Mouse (Mus musculus) heart, adult 8-10 months (tissue): ENCODE data around the gene Mpp1. TPM values are rescaled to one million over a fixed set of nuclear protein-coding genes. Genes with fewer than 3 reads are reported as not detected.
"Not testable (repeated sequence)": the region's sequence is repeated elsewhere in the genome, so short reads cannot be mapped to it uniquely, and the experiment has no call there.

Source experiments
- DNase-seq: peaks from one replicate; pipeline ENCODE4 v3.0.0; 2022; ENCODE audit warnings: low spot score
- total RNA-seq, 4 experiments: library from RNA; stranded (reverse); gene quantifications; 2 replicates each; pipeline ENCODE4 v1.2.4; 2022

The Mpp1 gene
- 10 to 100 TPM in 3 of 4 experiments, 1 to 10 TPM in 1; 8.0 to 12.3 (median 11.9) TPM for total RNA-seq

- DNase-seq = peak; percentile 85
These were observed at the start of gene Mpp1 for GRCm38 (mm10) chrX:75130467-75131160. Gene Mpp1, minus strand, starts transcription at chrX:75131016.

GRCm38 (mm10) chrX:75163670-75164069 lies 32.9 kb upstream of the Mpp1 start, which contains the start of gene Smim9:
Gene Smim9, minus strand, starts transcription at chrX:75163770.
- DNase-seq = no peak

DNA sequence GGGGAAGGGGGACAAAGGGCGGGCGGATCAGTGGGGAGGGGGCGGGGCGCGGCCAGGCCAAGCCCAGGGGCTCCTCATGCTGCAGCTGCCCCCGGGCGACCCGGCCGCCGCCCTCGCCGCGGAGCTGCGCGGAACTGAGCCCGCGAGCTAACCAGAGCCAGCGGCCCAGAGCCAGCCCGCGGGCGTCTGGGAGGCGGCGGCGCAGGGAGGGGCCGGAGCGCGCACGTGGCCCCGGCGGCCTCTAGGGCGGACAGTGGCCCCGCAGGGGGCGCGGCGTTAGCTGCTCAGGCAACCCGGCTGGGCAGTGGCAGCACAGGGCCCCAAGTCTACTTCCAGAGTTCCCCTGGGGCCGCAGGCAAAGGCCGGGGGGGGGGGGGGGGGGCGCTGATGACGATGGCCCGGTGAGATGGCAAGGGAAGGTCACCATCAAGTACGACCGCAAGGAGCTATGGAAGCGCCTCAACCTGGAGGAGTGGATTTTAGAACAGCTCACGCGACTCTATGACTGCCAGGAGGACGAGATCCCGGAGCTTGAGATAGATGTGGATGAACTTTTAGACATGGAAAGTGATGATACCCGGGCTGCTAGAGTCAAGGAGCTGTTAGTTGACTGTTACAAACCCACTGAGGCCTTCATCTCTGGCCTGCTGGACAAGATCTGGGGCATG lies 24.9 kb upstream of the Mpp1 start:
- peak; percentile 7 for DNase-seq

GRCm38 (mm10) chrX:75152249-75152648 lies 21.4 kb upstream of the Mpp1 start:
- no peak for DNase-seq

- no peak for DNase-seq
These were observed 19.5 kb upstream of the Mpp1 start for GRCm38 (mm10) chrX:75150304-75150703.

DNA sequence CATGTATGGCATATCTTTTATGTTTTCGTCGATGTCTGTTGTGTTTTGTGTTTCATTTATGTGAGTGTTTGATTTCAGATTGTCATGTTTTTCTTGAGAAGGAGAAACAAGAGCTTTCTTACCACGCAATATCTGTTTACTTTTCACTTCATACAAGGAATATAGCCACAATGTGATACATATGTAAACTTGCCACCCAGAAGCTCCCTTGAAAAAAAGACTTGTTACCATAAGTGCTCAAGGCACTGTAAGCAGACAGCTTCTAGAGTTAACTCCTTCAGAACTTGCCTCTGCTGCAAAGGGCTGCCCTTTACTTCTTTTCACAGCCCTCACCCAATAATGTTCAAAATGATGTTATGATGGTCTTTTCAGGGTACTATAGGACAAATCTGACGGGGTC lies 17.6 kb upstream of the Mpp1 start:
- DNase-seq = no peak

DNA sequence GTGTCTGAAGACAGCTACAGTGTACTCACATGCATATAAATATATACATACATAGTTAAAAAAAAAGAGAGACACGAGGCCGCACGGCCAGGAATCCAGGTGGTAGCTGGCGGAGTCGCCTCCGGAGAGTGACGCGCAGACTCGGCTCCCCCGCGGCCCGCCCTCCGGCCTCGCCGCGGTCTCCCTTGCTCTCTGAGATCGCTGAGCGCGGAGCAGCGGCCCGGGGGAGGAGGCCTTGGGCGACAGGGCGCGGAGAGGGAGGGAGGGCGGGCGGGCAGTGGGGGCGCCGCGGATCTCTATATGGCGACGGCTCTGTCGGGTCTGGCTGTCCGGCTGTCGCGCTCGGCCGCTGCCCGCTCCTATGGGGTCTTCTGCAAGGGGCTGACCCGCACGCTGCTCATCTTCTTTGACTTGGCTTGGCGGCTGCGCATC lies 12.3 kb upstream of the Mpp1 start:
- DNase-seq = not testable (repeated sequence)

DNA sequence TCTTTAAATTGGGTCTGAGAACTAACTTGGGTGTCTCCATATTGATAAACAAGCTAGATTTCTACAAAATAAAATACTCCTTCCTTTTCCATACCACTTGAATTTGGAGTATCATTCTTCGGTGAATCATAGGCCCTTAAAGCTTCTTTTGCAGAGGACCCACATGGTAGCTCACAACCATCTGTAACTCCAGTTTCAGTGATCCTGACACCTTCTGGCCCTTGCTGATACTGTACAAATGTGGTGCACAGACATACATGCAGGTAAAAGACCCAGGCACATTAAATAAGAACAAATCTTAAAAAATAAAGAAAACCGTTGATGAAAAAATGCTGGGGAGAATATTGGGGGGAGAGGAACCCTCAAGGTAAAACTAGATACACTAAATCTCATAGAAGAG lies 7.4 kb upstream of the Mpp1 start:
- DNase-seq = no peak

DNA sequence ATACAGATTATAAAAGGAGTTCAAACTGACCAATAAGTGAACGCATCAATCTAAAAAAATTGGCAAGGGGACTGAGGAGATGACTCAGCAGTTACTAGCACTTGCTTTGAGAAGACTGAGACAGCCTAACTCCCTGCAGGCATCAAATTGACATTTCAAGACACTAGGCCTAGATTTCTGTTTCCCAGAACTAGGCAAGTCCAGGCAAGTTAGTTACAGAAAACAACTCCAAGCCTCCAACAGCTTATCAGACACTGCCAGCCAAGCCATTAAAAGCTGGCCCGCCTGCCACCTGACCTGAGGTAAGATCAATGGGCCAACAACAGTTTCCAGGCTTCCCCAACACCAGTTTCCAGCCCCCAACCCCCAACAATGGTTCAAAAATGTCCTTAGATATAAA lies 6.9 kb upstream of the Mpp1 start:
- no peak for DNase-seq

DNA sequence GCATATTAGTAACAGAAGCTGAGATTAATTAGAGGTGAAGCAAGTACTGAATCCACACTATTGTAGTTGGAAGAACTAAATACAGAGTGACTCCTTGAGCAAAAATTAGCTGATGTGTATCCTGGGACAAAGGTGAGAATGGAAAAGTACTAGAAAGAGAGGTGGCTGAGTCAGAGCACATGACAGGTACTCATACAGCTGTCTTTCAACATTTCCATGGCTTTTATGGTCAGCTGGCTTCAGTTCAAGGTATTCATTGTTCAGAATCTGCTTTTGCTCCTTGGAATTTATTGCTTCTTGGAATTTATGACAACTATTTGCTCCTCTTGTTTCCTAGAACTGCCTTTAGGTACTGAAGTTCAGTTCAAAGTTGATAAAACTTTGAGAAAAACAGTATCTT lies 6.1 kb upstream of the Mpp1 start:
- DNase-seq = no peak

DNA sequence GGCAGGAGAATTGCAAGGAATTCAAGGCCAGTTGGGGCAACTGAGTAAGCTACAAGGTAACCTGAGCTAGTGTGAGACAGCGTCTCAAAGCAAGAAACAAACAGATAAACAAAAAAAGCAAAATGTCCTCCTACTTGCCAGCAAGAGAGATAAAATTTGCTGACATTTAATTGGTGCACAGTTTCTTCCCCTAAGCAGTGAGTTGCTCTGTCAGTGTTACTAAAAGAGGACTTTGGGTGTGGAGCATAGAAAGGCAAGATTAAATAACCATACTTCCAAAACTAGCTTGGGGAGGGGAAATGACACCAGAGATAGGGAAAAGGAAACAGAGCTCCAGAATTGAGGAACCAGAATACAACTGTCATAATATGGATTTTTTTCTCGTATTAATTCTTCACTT lies 1.3 kb downstream of the Mpp1 start:
- peak; percentile 13 for DNase-seq

DNA sequence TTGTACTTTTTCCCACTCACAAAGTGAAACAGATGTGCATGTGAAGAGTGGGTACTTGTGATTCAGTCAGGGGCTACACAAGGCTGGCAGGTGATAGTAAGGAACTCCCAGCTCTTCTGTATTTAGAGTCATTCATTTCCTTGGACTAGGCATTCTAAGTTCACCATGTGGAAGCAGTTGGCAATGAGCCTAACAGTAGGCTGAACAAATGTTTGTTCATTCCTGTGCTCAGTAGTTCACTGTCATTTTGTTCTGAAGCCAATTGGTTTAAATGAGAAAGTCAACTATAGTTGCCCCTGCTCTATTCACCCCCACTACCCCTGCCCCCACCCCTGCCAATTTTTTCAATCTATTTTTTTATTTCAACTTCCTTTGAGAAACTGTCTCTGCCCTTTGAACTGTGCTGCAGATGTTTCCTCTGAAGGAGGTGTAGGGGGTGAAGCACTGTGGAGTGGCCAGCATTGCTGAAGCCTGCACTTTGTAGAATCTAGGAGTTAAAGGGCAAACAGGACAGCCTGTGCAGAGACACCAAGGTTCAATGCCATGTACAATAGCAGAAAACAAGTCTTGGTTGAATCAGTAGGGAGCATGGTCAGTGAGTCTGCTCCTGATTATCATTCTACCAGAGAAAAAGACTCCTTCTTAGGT lies 2.4 kb downstream of the Mpp1 start:
- DNase-seq = peak; percentile 9

DNA sequence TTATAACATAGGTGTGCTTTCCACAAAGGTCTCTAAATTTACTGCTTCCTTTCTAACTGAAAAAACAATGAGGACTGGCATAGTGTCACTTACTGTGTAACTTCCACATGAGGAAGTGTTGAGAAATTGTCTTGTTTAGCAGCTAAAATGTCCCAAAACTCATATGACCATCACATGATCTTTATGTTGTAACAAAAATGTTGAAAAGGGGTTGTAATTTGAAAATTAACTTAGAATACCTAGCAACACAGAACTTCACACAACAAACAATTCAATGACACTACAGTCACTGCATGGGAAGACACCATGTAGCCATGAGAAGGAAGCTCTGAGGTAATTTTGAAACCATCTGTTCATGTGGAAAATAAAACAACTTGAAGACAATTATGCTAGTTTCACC lies 3.9 kb downstream of the Mpp1 start:
- no peak for DNase-seq

GRCm38 (mm10) chrX:75125606-75126005 lies 5.2 kb downstream of the Mpp1 start:
- no peak for DNase-seq

DNA sequence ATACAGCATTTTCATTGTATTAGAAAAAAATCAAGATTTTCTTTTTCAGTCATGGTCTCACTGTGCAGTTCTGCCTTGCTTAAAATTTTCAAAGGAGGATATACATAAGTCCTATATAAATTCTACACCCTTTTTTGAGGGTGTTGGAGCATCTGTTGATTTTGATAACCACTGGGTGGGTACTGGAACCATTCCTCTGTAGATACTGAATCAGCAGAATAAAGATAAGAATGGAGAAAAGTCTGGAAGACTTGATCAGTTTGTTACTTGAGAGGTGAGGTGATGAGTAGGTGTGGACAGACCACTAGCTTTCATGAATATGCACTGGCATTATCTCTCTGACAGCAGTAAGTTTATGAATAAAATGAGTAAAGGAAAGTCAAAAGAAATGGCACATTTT lies 15.3 kb downstream of the Mpp1 start:
- DNase-seq = no peak

DNA sequence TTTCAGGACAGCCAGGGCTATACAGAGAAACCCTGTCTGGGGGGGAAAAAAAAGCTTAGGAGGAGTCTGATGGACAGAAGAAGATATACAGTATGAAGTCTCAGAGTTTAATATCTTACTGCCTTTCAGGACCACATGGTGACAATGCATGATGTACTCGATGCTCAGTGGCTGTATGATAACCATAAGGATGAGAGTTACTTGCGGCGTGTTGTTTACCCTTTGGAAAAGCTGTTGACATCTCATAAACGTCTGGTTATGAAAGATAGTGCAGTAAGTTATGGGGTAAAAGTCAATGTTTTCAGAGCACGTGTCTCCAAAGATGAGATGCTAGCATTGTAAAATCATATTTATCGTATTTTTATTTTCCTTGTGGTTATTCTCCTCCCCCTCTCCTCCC lies 28.5 kb downstream of the Mpp1 start:
- DNase-seq = no peak

DNA sequence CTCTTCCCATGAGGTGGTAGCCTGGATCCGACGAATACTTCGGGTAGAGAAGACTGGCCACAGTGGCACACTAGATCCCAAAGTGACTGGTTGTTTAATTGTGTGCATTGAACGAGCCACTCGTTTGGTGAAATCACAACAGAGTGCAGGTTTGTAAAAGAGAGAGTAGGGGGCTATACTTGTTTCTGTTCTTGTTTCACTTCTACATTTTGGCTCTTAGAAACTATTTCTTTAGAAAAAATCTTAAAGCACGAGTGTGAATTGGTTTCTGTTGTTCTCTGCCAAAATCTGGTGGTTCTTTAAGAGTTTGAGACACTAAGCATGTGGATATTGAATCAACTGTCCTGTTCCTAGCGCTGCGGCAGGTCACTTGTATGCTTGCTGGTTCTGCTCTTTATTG lies 32.0 kb downstream of the Mpp1 start:
- no peak for DNase-seq

DNA sequence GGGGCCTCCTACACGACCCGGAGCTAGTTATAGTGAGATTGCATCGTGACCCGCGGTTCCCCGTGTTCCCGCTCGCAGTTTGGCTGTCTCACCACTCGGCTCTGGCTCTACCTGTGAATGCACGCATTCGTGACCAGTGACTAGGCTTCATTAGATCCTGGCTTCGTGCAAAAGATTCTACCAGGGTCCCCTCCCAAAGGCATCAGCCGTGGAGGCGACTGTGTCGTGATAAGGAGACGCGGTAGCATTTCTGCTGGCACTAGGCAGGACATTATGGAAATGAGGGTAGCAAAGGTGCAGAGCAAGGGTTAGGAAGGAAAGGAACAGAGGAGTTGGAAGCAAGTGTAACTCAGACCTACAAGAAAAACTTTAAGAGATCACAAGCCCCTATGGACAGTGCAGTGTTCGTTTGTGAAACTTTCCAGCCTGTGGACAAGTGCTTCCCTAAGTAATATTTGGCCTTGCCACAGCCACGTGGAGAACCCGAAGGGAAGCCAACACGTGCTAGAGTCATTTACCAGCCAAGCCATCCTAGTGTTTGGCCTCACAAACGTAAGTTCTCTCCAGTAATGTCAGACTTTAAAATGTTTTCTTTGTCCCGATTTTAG lies 34.5 kb downstream of the Mpp1 start:
- DNase-seq = peak; percentile 7

GRCm38 (mm10) chrX:75095369-75096162 lies 35.2 kb downstream of the Mpp1 start, which contains the start of gene Dkc1:
Gene Dkc1, plus strand, starts transcription at chrX:75095854.
- peak; percentile 92 for DNase-seq

- DNase-seq = no peak
These were observed 45.2 kb downstream of the Mpp1 start for GRCm38 (mm10) chrX:75085654-75086053.

GRCm38 (mm10) chrX:75084774-75085508 lies 45.9 kb downstream of the Mpp1 start, which contains the start of gene Gab3:
Gene Gab3, minus strand, starts transcription at chrX:75085458.
- peak; percentile 31 for DNase-seq
